Mouse (Mus musculus) lung, postnatal 4 days (tissue): ENCODE measurements around the gene Ano3.

Experiments
- DNase-seq, 2 experiments: peaks; one replicate each; pipeline ENCODE4 v3.0.0; 2021

The Ano3 gene

GRCm38 (mm10) chr2:110806302-110807093, 144.2 kb downstream of the Ano3 start:
- no peak for DNase-seq

DNA sequence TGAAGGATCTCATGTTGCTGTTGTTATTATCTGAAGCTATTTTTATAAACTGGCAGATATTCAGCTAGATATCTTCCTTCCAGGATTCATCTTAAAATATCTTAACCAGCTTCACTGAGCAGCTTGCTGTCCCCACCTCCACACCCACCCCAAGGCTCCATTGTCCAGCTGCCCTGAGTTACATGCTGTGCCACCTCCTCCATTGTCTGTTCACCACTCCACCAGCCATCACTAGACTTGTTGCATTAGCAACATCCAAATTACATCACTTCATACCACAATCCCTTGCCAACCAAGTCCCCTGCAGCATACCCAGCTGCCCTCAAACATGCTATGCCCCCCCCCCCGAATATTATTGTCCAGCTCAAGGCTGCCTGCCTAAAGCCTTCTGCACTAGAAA, 154.8 kb downstream of the Ano3 start:
- no peak for DNase-seq

- DNase-seq: no peak
Measured at GRCm38 (mm10) chr2:110795433-110795832, 155.3 kb downstream of the Ano3 start.

GRCm38 (mm10) chr2:110787396-110787795, 163.3 kb downstream of the Ano3 start:
- no peak for DNase-seq

- no peak for DNase-seq
Measured at GRCm38 (mm10) chr2:110759434-110759833, 191.3 kb downstream of the Ano3 start.

GRCm38 (mm10) chr2:110757556-110757955, 193.2 kb downstream of the Ano3 start:
- DNase-seq: no peak

DNA sequence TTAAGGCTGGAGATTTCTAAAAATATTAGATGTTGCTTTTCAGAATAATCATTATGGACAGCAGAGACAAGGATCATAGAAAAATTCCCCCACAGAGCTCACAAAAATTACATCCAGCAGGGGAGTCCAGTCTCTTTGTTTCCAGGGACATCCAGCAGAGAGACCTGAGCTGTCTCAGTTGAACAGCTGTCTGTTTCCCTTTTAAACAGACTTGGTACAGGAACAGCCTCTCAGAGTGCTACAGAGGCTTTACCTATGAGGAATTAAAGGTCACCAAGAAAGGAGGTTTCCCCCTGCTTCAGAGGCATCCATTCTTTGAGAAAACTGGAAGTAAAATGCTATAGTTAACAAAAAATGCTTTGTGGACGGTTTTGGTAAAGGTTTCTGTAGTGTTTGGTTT, 210.2 kb downstream of the Ano3 start:
- DNase-seq: no peak

DNA sequence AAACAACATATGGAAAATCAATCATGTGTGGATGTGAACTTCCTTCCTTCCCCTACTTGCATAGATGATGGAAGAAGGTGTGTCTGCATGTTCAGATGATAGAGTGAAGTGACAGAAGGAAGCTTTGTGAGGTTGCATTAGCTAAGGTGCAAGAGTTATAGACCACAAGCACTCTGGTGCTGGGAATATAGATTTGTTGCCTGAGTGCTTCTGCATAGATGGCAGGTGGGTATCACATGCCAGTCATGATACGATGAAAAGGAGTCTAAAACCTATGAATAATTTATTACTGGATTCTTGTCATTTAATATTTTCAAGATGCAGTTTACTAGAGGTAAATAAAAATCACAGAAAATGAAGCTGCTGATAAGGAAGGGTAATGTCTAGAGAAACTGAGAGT, 210.9 kb downstream of the Ano3 start:
- DNase-seq: no peak

DNA sequence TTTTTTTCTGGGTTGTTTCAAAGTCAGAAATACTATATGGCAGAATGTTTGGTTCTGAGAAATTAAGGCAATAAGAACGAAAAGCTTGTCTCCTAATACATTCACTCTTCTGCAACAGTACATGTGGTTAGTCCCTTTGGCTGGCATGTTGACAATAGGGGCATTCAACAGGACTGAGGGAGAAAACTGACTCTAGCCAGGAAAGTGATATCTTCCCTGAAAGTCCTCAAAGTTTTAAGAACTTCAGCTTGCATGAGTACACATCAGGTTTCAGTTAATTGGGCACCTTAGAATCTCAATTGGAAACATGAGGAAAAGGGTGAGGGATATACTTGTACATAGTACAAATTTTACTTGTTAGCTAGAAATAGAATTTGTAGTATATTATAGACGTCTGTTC, 212.7 kb downstream of the Ano3 start:
- DNase-seq: no peak

- DNase-seq: no peak
Measured at GRCm38 (mm10) chr2:110737236-110737635, 213.5 kb downstream of the Ano3 start.

DNA sequence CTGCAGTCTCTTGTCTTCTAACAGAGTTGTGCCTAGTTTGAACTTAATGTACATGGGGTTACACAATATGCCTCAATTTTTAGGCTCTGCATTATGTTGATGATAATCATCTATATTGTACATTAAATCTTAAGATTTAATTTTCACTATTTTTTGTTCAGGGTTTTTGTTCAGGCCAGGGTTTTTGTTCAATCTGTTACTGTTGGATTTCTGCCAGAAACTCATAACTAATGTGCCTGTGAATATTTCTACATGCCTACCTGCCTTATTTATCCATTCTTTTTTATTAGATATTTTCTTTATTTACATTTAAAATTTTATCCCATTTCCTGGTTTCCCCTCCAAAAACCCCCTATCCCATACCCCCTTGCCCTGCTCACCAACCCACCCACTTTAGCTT, 224.6 kb downstream of the Ano3 start:
- DNase-seq: no peak

- DNase-seq: no peak
Measured at GRCm38 (mm10) chr2:110722208-110722607, 228.5 kb downstream of the Ano3 start.

GRCm38 (mm10) chr2:110721290-110721753, 229.4 kb downstream of the Ano3 start, which contains the start of gene Muc15:
Gene Muc15, plus strand, starts transcription at chr2:110721340.
- no peak for DNase-seq

GRCm38 (mm10) chr2:110719051-110719450, 231.7 kb downstream of the Ano3 start:
- DNase-seq: no peak

DNA sequence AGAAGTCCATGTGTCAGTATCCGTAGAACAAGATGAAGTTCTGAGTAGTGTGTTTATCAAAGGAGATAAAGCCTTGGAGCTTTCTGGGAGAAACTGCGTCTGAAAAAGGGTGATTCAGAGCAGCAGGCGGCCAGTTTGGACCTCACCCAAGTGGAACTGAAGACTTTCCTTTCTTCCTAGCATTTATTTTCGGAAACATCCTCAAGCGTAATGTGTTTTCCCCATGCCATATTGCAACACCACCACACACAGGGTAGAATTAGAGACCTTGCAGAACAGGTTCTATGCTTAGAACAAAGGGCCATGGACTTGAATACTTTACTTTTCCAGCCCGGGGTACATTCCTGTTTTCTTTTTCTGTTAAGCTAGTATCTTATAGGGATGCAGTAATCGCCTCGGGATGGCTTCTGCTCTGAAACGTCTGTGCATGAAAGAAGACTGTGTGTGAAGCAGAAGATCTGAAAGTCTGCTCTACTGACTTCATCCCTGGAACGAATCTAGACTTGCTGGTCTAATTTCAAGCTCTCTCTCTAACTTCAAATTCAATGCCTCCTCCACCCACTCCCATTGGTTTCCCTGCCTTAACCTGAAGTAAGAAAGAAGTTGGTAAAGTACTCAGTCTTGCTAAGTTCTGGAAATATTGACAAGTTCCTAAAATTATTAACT, 240.5 kb downstream of the Ano3 start:
- DNase-seq: no peak

- no peak for DNase-seq
Measured at GRCm38 (mm10) chr2:110709436-110709835, 241.3 kb downstream of the Ano3 start.

DNA sequence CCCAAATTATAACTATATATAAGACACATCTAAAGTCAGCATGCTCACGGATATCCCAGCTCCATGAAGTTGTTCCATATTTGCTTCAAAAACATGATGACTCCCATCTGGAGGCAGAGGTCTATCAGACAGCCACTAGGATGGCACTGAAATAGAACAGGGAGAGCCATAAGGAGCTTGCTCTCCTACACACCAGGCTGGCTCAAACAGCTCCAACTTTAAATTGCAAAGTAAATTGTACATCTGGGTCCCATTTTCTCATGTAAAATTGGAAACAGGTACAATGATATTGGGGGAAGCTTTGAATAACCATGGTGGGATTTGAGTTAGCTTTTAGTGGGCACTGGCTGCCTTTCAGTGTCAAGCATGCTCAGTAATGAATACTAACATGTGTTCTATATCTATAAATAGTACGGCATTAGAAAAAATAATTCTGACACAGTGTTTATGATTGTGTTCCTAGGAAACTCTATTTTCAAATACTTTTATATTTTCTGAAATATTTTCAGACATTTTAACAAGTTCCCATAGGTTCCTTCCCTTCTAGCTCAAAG, 279.6 kb downstream of the Ano3 start:
- DNase-seq: no peak

- DNase-seq: no peak
Measured at GRCm38 (mm10) chr2:110663329-110663728, 287.4 kb downstream of the Ano3 start.

GRCm38 (mm10) chr2:110644846-110645245, 305.9 kb downstream of the Ano3 start:
- DNase-seq: no peak

DNA sequence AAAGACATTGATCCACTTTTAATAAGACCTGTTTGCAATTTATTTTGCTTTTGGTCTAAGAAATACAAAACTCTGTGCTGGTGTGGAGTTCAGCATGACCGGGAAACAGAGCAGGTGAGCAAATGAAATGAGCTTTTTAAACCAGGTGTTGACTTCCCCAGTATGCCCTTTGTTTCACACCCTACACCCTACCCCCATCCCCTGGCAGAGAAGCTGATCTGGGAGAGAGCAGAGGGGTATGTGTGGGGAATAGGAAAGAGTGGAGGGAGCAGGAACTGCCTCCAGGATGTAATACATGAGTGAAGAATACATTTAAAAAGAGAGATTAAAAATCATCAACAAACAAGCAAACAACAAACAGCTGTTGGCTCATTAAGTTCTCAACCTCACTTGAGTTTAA, 306.4 kb downstream of the Ano3 start:
- DNase-seq: no peak
